Mouse (Mus musculus): Measurements from ENCODE around the gene Yars2. TPM values are rescaled to one million over a fixed set of nuclear protein-coding genes. Genes with fewer than 3 reads are reported as not detected.
"Not testable (repeated sequence)": the region's sequence is repeated elsewhere in the genome, so short reads cannot be mapped to it uniquely, and the experiment has no call there.

Yars2 gene
- polyA plus RNA-seq, 1 experiment from 2014 or later, result 27.5 TPM

- Histone ChIP-seq H3K4me2 (no peak overlapping the region), H3K27me3 (no peaks in the 10 kb centered on the region), H3K4me3 (no peak overlapping the region), H3K9me3 (no peaks in the 10 kb centered on the region), H3K9ac (no peak overlapping the region), H3K36me3 (peaks cover 58% of the 10 kb centered on the region), H3K27ac (no peak overlapping the region), H3K4me1 (replicated peaks) (no peaks in the 10 kb centered on the region)
- 86% methylated on average over 5 of the region's 5 CpGs for WGBS
- ATAC-seq (ENCODE audit: low FRiP score), result no peak
Measured at GRCm38 (mm10) chr16:16311319-16311718, 8.6 kb downstream of the Yars2 start.

GRCm38 (mm10) chr16:16325775-16326336 is 23.1 kb downstream of the Yars2 start:
- Histone ChIP-seq H3K9me3 (no peaks in the 10 kb centered on the region), H3K4me2 (no peak overlapping the region), H3K27me3 (no peaks in the 10 kb centered on the region), H3K9ac (no peak overlapping the region), H3K4me1 (replicated peaks) (no peaks in the 10 kb centered on the region), H3K27ac (no peak overlapping the region), H3K4me3 (no peak overlapping the region), H3K36me3 (peaks cover 61% of the 10 kb centered on the region)
- no peak for ATAC-seq (ENCODE audit: low FRiP score)
- WGBS, result 82% methylated on average over 5 of the region's 5 CpGs

- WGBS, result 92% methylated on average over 5 of the region's 5 CpGs
- peaks cover 8% of the 10 kb centered on the region; the same call in 1 of the 2 replicates for H3K36me3 ChIP-seq
- H3K27ac ChIP-seq, result no peak overlapping the region
- H3K4me2 ChIP-seq, result no peak overlapping the region
- no peaks in the 10 kb centered on the region for H3K4me1 ChIP-seq (replicated peaks)
- H3K4me3 ChIP-seq, result no peak overlapping the region
- no peaks in the 10 kb centered on the region for H3K9me3 ChIP-seq
- H3K9ac ChIP-seq, result no peak overlapping the region
- no peak for ATAC-seq (ENCODE audit: low FRiP score)
- H3K27me3 ChIP-seq, result no peaks in the 10 kb centered on the region
Measured at GRCm38 (mm10) chr16:16346420-16346819, 43.7 kb downstream of the Yars2 start.

- Histone ChIP-seq H3K4me1 (replicated peaks) (peaks cover 11% of the 10 kb centered on the region), H3K4me2 (peak overlapping the region; percentile 68), H3K9ac (peak overlapping the region; percentile 92), H3K36me3 (peaks cover 2% of the 10 kb centered on the region), H3K4me3 (peak overlapping the region; percentile 90), H3K27ac (peak overlapping the region; percentile 94; the same call in 1 of the 2 replicates), H3K27me3 (no peaks in the 10 kb centered on the region), H3K9me3 (0 out of 2 replicates have a peak, but pooled peaks cover 1% of the 10 kb centered on the region)
- WGBS, result 8% methylated on average over 6 of the region's 6 CpGs
- ATAC-seq (ENCODE audit: low FRiP score), result no peak
Measured at GRCm38 (mm10) chr16:16357908-16358307, 55.1 kb downstream of the Yars2 start.

- ATAC-seq (ENCODE audit: low FRiP score), result peak; percentile 100
- Histone ChIP-seq H3K9me3 (no peaks in the 10 kb centered on the region), H3K4me3 (peak within 1 kb of the TSS; percentile 90), H3K4me1 (replicated peaks) (peaks cover 11% of the 10 kb centered on the region), H3K9ac (peak within 1 kb of the TSS; percentile 92), H3K4me2 (peak within 1 kb of the TSS; percentile 68), H3K27ac (peak within 1 kb of the TSS; percentile 94), H3K27me3 (no peaks in the 10 kb centered on the region), H3K36me3 (no peaks in the 10 kb centered on the region; the same call in 1 of the 2 replicates)
- WGBS, result under 1% methylated on average over 55 of the region's 55 CpGs
Measured at GRCm38 (mm10) chr16:16358481-16359100, 55.8 kb downstream of the Yars2 start, which contains the start of gene Dnm1l. Dnm1l (minus strand) TSS chr16:16358959.

- 58% methylated on average over 9 of the region's 9 CpGs for WGBS
- not testable (repeated sequence) for H3K27me3 ChIP-seq; ATAC-seq (ENCODE audit: low FRiP score); H3K27ac ChIP-seq; H3K9me3 ChIP-seq; H3K36me3 ChIP-seq
- H3K4me2 ChIP-seq, result peak overlapping the region; percentile 39
- H3K9ac ChIP-seq, result peak overlapping the region; percentile 92; the same call in 1 of the 2 replicates
- H3K4me3 ChIP-seq, result peak overlapping the region; percentile 90
- H3K4me1 ChIP-seq (replicated peaks), result peaks cover 11% of the 10 kb centered on the region
Measured at GRCm38 (mm10) chr16:16359101-16359482, 56.3 kb downstream of the Yars2 start.

Other genes with a start within 250 kb of the Yars2 start
- gene Pkp2, start 89.6 kb upstream of the Yars2 start, polyA plus RNA-seq (2015; fragmentation: Nextera tagmentation; extraction: Ambion mirVana), result 1.4 TPM in 2 replicates
- gene Dnm1l, start 56.0 kb downstream of the Yars2 start, polyA plus RNA-seq (2015; fragmentation: Nextera tagmentation; extraction: Ambion mirVana), result 100 and 102 TPM in 2 replicates

Data from hindbrain, embryonic 13.5 days (tissue).